Mouse (Mus musculus): ENCODE results near the gene Pi4k2b. TPM values are rescaled to one million over a fixed set of nuclear protein-coding genes. Genes with fewer than 3 reads are reported as not detected.
A peak's percentile ranks its signal among the peaks of the same experiment; 100 is the strongest.
"Not testable (repeated sequence)": the region's sequence is repeated elsewhere in the genome, so short reads cannot be mapped to it uniquely, and the experiment has no call there.

The Pi4k2b gene
- total RNA-seq, 4 experiments from 2014 or later: 1.3 to 3.5 (median 2.3) TPM

- DNase-seq (ENCODE audit: low spot score in 2 of 2): not testable (repeated sequence)
These were observed 35.3 kb downstream of the Pi4k2b start for GRCm38 (mm10) chr5:52776466-52777354.

GRCm38 (mm10) chr5:52782523-52783250, 41.3 kb downstream of the Pi4k2b start:
- peak; percentile 85 to 88 for DNase-seq (ENCODE audit: low spot score in 2 of 2)

- no peak for DNase-seq (ENCODE audit: low spot score in 2 of 2)
These were observed 41.9 kb downstream of the Pi4k2b start for GRCm38 (mm10) chr5:52783251-52783620.

- no peak for DNase-seq (ENCODE audit: low spot score in 2 of 2)
These were observed 42.6 kb downstream of the Pi4k2b start for GRCm38 (mm10) chr5:52783957-52784356.

GRCm38 (mm10) chr5:52786556-52787322, 45.4 kb downstream of the Pi4k2b start:
- DNase-seq (ENCODE audit: low spot score in 2 of 2): no peak

- no peak for DNase-seq (ENCODE audit: low spot score in 2 of 2)
These were observed 51.9 kb downstream of the Pi4k2b start for GRCm38 (mm10) chr5:52793230-52793629.

GRCm38 (mm10) chr5:52794109-52794508, 52.7 kb downstream of the Pi4k2b start:
- DNase-seq (ENCODE audit: low spot score in 2 of 2): no peak

GRCm38 (mm10) chr5:52799274-52799985, 58.1 kb downstream of the Pi4k2b start:
- no peak for DNase-seq (ENCODE audit: low spot score in 2 of 2)

- no peak for DNase-seq (ENCODE audit: low spot score in 2 of 2)
These were observed 64.4 kb downstream of the Pi4k2b start for GRCm38 (mm10) chr5:52805801-52806200.

GRCm38 (mm10) chr5:52806349-52806748, 65.0 kb downstream of the Pi4k2b start:
- no peak for DNase-seq (ENCODE audit: low spot score in 2 of 2)

GRCm38 (mm10) chr5:52807030-52807429, 65.7 kb downstream of the Pi4k2b start:
- no peak for DNase-seq (ENCODE audit: low spot score in 2 of 2)

- DNase-seq (ENCODE audit: low spot score in 2 of 2): no peak
These were observed 69.1 kb downstream of the Pi4k2b start for GRCm38 (mm10) chr5:52810446-52810845.

- DNase-seq (ENCODE audit: low spot score in 2 of 2): no peak
These were observed 69.7 kb downstream of the Pi4k2b start for GRCm38 (mm10) chr5:52811056-52811455.

GRCm38 (mm10) chr5:52812456-52812855, 71.1 kb downstream of the Pi4k2b start:
- DNase-seq (ENCODE audit: low spot score in 2 of 2): no peak

- no peak for DNase-seq (ENCODE audit: low spot score in 2 of 2)
These were observed 71.9 kb downstream of the Pi4k2b start for GRCm38 (mm10) chr5:52813312-52813711.

GRCm38 (mm10) chr5:52818676-52819075, 77.3 kb downstream of the Pi4k2b start:
- DNase-seq (ENCODE audit: low spot score in 2 of 2): no peak

Other genes with a start within 250 kb of the Pi4k2b start
- gene Lgi2, start 175.1 kb upstream of the Pi4k2b start, total RNA-seq (2022): 10 to 100 TPM; 30.1 to 33.0 (median 31.1) TPM
- 10 to 100 TPM; 10.6 to 13.1 (median 11.2) TPM for gene Sepsecs, start 71.9 kb upstream of the Pi4k2b start, total RNA-seq (2022)
- gene Zcchc4, start 33.8 kb downstream of the Pi4k2b start, total RNA-seq (2022): 10 to 100 TPM; 10.1 to 14.0 (median 12.0) TPM
- gene Anapc4, start 92.4 kb downstream of the Pi4k2b start, total RNA-seq (2022): 10 to 100 TPM; 70.2 to 82.7 (median 74.9) TPM